Mouse (Mus musculus): ENCODE results near the gene Peli2. TPM values are rescaled to one million over a fixed set of nuclear protein-coding genes. Genes with fewer than 3 reads are reported as not detected.

Gene Peli2
- polyA plus RNA-seq, 1 experiment from 2014 or later = 8.0 TPM

DNA sequence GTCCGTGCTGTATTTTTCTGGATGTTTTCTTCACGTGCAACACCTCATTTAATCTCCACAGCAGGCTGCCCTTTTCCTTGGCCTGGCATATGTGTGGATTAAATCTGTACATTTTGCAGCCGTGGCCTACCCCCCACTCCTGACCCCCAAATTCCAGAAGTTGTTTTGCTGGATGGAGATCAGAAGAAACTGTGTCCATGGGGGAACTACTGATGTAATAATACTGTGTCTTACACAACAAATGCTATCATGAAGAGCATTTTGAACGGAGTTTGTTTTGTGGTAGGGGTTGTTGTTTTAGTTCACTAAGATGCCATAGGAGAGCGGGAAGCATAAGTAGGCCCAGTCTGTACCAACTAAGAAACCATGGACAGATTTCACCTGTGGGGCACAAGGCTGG lies 88.8 kb downstream of the Peli2 start:
- Histone ChIP-seq H3K4me2 (ENCODE audit: low read length) (no peak overlapping the region), H3K4me1 (ENCODE audit: control insufficient read depth, insufficient read depth, low read depth, low read length) (peaks cover 16% of the 10 kb centered on the region), H3K9ac (ENCODE audit: low read depth, low read length) (no peak overlapping the region), H3K9me3 (ENCODE audit: control insufficient read depth, low read length) (no peaks in the 10 kb centered on the region), H3K27ac (ENCODE audit: low read depth, low read length) (no peak overlapping the region), H3K4me3 (ENCODE audit: low read length) (no peak overlapping the region), H3K36me3 (ENCODE audit: control insufficient read depth, insufficient read depth, low read length) (no peaks in the 10 kb centered on the region), H3K27me3 (replicated peaks; ENCODE audit: control insufficient read depth, insufficient read depth, low read length) (no peaks in the 10 kb centered on the region)
- WGBS = 87% methylated on average over 5 of the region's 5 CpGs
- no peak for ATAC-seq

DNA sequence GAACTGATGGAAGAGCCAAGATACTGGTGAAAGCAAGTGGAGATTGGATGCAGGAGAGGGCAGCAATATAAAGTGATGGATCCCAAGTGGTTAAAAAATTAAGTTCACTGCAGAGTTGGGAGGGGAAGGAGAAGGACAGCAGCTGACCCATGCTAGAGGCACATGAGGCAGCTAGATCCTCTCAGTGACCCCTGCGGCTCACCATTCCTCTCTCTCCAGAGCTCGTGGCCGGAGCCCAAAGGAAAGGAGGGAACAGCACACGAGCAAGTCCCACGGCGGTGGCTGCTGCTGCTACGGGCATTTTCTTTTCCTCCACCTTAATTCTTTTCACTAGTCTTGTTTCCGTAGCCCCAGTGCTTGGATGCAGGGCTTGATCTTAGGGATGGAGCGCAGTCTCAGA lies 89.5 kb downstream of the Peli2 start:
- ATAC-seq = no peak
- WGBS = 90% methylated on average over 9 of the region's 9 CpGs
- Histone ChIP-seq H3K9ac (ENCODE audit: low read depth, low read length) (no peak overlapping the region), H3K27ac (ENCODE audit: low read depth, low read length) (no peak overlapping the region), H3K36me3 (ENCODE audit: control insufficient read depth, insufficient read depth, low read length) (no peaks in the 10 kb centered on the region), H3K27me3 (replicated peaks; ENCODE audit: control insufficient read depth, insufficient read depth, low read length) (no peaks in the 10 kb centered on the region), H3K4me1 (ENCODE audit: control insufficient read depth, insufficient read depth, low read depth, low read length) (peaks cover 15% of the 10 kb centered on the region), H3K4me2 (ENCODE audit: low read length) (no peak overlapping the region), H3K4me3 (ENCODE audit: low read length) (no peak overlapping the region), H3K9me3 (ENCODE audit: control insufficient read depth, low read length) (no peaks in the 10 kb centered on the region)

DNA sequence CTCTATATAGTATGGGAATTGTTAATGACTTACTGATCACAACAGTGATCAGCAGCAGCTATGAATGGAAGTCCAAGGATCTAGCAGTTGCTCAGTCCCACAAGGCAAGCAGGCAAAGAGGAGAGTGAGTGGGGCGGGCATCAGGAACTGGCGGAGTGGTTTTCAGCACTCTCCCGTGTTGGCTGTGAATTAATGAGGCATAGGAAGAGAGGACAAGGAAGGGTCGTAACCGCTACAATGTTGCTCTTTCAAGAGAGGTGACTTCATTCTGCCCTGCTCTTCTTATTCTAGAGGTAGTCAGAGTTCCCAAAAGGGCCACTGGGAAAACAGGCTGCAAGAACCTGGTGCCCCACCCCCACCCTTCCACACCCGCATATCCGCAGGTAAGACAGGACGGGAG lies 90.9 kb downstream of the Peli2 start:
- Histone ChIP-seq H3K4me3 (ENCODE audit: low read length) (no peak overlapping the region), H3K4me2 (ENCODE audit: low read length) (no peak overlapping the region), H3K4me1 (ENCODE audit: control insufficient read depth, insufficient read depth, low read depth, low read length) (peaks cover 10% of the 10 kb centered on the region), H3K27ac (ENCODE audit: low read depth, low read length) (no peak overlapping the region), H3K9ac (ENCODE audit: low read depth, low read length) (no peak overlapping the region), H3K9me3 (ENCODE audit: control insufficient read depth, low read length) (no peaks in the 10 kb centered on the region), H3K36me3 (ENCODE audit: control insufficient read depth, insufficient read depth, low read length) (no peaks in the 10 kb centered on the region), H3K27me3 (replicated peaks; ENCODE audit: control insufficient read depth, insufficient read depth, low read length) (no peaks in the 10 kb centered on the region)
- WGBS = 67% methylated on average over 8 of the region's 8 CpGs
- no peak for ATAC-seq

DNA sequence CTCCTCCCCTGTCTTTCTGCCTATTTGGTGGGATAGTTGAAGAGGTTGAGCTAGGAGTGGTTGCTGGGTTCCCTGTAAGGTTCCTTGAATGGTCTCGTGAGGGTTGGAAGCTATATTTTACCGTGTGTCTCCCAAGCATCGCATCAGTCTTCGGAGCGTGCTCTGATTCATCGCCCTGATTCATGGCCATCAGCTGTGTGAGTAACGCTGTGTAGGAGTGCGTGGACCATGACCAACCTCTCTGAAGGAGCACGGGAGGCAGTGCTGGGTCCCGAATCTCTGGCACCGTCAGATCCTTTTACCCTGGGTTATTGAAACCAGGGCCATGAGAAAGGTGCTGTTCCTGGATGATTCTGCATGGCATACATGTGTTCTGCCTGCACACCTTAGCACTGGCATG lies 92.2 kb downstream of the Peli2 start:
- Histone ChIP-seq H3K4me3 (ENCODE audit: low read length) (no peak overlapping the region), H3K4me1 (ENCODE audit: control insufficient read depth, insufficient read depth, low read depth, low read length) (peaks cover 4% of the 10 kb centered on the region), H3K27me3 (replicated peaks; ENCODE audit: control insufficient read depth, insufficient read depth, low read length) (no peaks in the 10 kb centered on the region), H3K4me2 (ENCODE audit: low read length) (no peak overlapping the region), H3K36me3 (ENCODE audit: control insufficient read depth, insufficient read depth, low read length) (no peaks in the 10 kb centered on the region), H3K9me3 (ENCODE audit: control insufficient read depth, low read length) (no peaks in the 10 kb centered on the region), H3K27ac (ENCODE audit: low read depth, low read length) (no peak overlapping the region), H3K9ac (ENCODE audit: low read depth, low read length) (no peak overlapping the region)
- WGBS = 88% methylated on average over 11 of the region's 11 CpGs
- no peak for ATAC-seq

DNA sequence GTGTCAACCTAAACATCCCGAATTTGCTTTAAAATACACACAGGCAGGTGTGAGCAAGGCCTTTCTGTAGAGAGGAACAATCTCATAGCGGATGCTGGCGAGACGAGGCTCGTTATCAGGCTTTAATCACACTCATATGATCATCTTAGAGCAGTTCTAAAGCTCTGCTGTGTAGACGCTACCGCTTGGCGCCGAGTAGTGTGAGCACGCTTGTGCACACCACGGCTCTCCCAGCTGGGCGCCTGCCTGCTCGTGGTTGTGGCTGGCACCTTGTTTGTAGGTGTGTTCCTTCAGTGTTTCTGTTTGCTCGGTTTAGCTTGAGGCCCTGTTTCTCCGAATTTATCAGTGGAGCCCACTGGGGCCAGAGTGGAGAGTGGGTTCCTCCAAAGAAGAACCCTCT lies 93.0 kb downstream of the Peli2 start:
- no peak overlapping the region for H3K4me2 ChIP-seq (ENCODE audit: low read length)
- 91% methylated on average over 15 of the region's 15 CpGs for WGBS

DNA sequence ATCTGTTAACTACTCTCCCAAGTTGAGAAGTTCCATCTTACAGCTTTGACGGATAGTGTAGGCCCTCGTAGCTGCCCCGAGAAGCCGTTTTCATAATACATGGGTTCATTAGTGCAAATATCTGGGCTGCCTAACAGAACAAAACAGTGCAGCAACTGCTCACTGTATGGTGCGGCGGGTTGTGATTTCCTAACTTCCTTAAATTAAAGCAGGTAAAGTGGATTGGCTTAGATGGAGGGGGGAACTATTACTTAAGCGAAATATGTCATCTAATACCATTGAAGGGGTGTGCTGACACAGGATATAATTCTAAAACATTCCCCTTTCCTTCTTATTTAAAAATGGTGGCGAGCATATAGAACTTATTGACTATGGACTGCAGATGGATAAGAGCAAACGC lies 101.4 kb downstream of the Peli2 start:
- H3K9ac ChIP-seq (ENCODE audit: low read depth, low read length) = no peak overlapping the region
- no peaks in the 10 kb centered on the region for H3K36me3 ChIP-seq (ENCODE audit: control insufficient read depth, insufficient read depth, low read length)
- H3K4me3 ChIP-seq (ENCODE audit: low read length) = no peak overlapping the region
- peaks cover 2% of the 10 kb centered on the region; the same call in 1 of the 2 replicates for H3K4me1 ChIP-seq (ENCODE audit: control insufficient read depth, insufficient read depth, low read depth, low read length)
- no peaks in the 10 kb centered on the region for H3K9me3 ChIP-seq (ENCODE audit: control insufficient read depth, low read length)
- H3K27me3 ChIP-seq (replicated peaks; ENCODE audit: control insufficient read depth, insufficient read depth, low read length) = no peaks in the 10 kb centered on the region
- ATAC-seq = no peak
- no peak overlapping the region for H3K27ac ChIP-seq (ENCODE audit: low read depth, low read length)
- 82% methylated on average over 9 of the region's 9 CpGs for WGBS
- H3K4me2 ChIP-seq (ENCODE audit: low read length) = no peak overlapping the region

More for the DNA sequence above, 93.0 kb downstream of the Peli2 start:
- no peak for ATAC-seq
- Histone ChIP-seq H3K4me3 (ENCODE audit: low read length) (no peak overlapping the region), H3K4me1 (ENCODE audit: control insufficient read depth, insufficient read depth, low read depth, low read length) (no peaks in the 10 kb centered on the region), H3K27me3 (replicated peaks; ENCODE audit: control insufficient read depth, insufficient read depth, low read length) (no peaks in the 10 kb centered on the region), H3K27ac (ENCODE audit: low read depth, low read length) (no peak overlapping the region), H3K9ac (ENCODE audit: low read depth, low read length) (no peak overlapping the region), H3K9me3 (ENCODE audit: control insufficient read depth, low read length) (no peaks in the 10 kb centered on the region), H3K36me3 (ENCODE audit: control insufficient read depth, insufficient read depth, low read length) (no peaks in the 10 kb centered on the region)

DNA sequence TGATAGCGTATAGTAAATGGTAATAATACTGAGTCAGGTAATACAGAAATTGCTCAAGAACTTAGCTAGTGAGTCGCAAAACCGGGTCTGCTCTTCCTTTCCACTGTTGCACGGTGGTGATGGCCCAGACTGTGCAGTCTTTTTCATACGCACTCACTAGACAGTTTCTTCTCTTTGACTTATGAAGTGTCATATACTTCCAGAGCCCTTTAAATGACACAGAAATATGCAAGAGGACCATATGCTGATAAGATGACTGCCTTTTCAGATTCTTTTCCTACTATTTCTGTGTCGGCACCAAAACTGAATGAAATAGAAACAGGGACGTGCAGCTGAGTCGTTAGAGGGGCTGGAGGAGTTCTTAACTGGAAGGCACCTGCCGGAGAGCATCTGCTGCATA lies 102.1 kb downstream of the Peli2 start:
- H3K9me3 ChIP-seq (ENCODE audit: control insufficient read depth, low read length) = no peaks in the 10 kb centered on the region
- WGBS = 84% methylated on average over 9 of the region's 9 CpGs
- no peak overlapping the region for H3K4me3 ChIP-seq (ENCODE audit: low read length)
- no peaks in the 10 kb centered on the region for H3K36me3 ChIP-seq (ENCODE audit: control insufficient read depth, insufficient read depth, low read length)
- no peak overlapping the region for H3K4me2 ChIP-seq (ENCODE audit: low read length)
- no peak for ATAC-seq
- H3K9ac ChIP-seq (ENCODE audit: low read depth, low read length) = no peak overlapping the region
- peaks cover 2% of the 10 kb centered on the region; the same call in 1 of the 2 replicates for H3K4me1 ChIP-seq (ENCODE audit: control insufficient read depth, insufficient read depth, low read depth, low read length)
- H3K27me3 ChIP-seq (replicated peaks; ENCODE audit: control insufficient read depth, insufficient read depth, low read length) = no peaks in the 10 kb centered on the region
- no peak overlapping the region for H3K27ac ChIP-seq (ENCODE audit: low read depth, low read length)

DNA sequence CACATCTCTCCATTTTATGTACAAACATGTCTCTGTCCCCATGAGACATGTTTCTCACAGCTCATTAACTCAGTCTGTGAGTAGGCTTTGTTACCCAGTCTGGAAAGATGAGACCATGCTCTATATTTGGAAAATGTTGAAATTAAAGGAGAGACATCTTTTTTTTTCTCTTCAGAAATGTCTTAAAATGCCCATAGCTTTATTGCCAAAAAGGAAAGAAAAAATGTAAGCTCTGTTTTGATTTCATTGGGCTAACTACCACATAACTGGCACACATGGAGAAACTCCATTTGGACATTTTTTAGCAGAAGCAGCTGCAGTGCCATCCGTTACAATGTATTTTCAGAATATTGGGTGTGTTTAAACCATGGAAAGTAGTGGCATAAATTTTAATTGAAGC lies 103.6 kb downstream of the Peli2 start:
- Histone ChIP-seq H3K27me3 (replicated peaks; ENCODE audit: control insufficient read depth, insufficient read depth, low read length) (no peaks in the 10 kb centered on the region), H3K9ac (ENCODE audit: low read depth, low read length) (no peak overlapping the region), H3K4me2 (ENCODE audit: low read length) (no peak overlapping the region), H3K4me1 (ENCODE audit: control insufficient read depth, insufficient read depth, low read depth, low read length) (peaks cover 2% of the 10 kb centered on the region; the same call in 1 of the 2 replicates), H3K9me3 (ENCODE audit: control insufficient read depth, low read length) (no peaks in the 10 kb centered on the region), H3K36me3 (ENCODE audit: control insufficient read depth, insufficient read depth, low read length) (no peaks in the 10 kb centered on the region), H3K4me3 (ENCODE audit: low read length) (no peak overlapping the region), H3K27ac (ENCODE audit: low read depth, low read length) (no peak overlapping the region)
- no peak for ATAC-seq
- 79% methylated on average over 1 of the region's 1 CpGs for WGBS

DNA sequence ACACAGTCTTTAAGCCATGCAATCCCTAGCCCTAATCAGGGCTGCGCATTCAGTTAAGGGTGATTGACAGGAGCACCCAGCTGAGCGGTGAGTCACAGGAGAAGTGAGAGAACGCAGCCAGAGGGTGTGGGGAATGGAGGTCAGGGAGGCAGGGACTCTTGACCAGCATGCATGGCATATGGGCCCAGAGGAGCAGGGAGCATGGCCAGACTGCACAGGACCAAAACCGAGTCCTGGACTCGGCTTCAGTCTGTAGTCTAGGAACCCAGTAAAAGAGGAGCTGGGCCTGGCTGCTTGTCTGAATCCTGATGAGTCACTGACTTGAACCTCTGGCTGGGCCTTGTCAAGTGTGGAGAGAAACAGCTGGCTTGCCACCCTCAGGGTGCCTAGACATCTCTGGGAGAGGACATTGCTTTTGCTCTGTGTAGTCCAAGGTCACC lies 104.3 kb downstream of the Peli2 start:
- Histone ChIP-seq H3K9ac (ENCODE audit: low read depth, low read length) (no peak overlapping the region), H3K4me3 (ENCODE audit: low read length) (no peak overlapping the region), H3K36me3 (ENCODE audit: control insufficient read depth, insufficient read depth, low read length) (no peaks in the 10 kb centered on the region), H3K27ac (ENCODE audit: low read depth, low read length) (no peak overlapping the region), H3K4me2 (ENCODE audit: low read length) (no peak overlapping the region), H3K9me3 (ENCODE audit: control insufficient read depth, low read length) (no peaks in the 10 kb centered on the region), H3K4me1 (ENCODE audit: control insufficient read depth, insufficient read depth, low read depth, low read length) (peaks cover 2% of the 10 kb centered on the region; the same call in 1 of the 2 replicates), H3K27me3 (replicated peaks; ENCODE audit: control insufficient read depth, insufficient read depth, low read length) (no peaks in the 10 kb centered on the region)
- no peak for ATAC-seq
- WGBS = 42% methylated on average over 5 of the region's 5 CpGs

Data from hindbrain, embryonic 16.5 days (tissue).